Mouse (Mus musculus) G1E (cell line): Measurements from ENCODE around the gene Nav3.

Experiments used
- CTCF ChIP-seq: IDR thresholded peaks from 2 replicates; pipeline ENCODE4 v1.5.1; 2012; ENCODE audit warnings: low read depth, low read length, inconsistent platforms, mixed read lengths
- GATA1 ChIP-seq: IDR thresholded peaks from 2 replicates; pipeline ENCODE4 v1.6.1; 2012; ENCODE audit warnings: borderline replicate concordance, low read length, inconsistent platforms, mixed read lengths
- TAL1 ChIP-seq: conservative IDR thresholded peaks from 2 replicates; pipeline ENCODE4 v1.6.1; 2012; ENCODE audit warnings: low read depth, low read length, inconsistent platforms, mixed read lengths

DNA sequence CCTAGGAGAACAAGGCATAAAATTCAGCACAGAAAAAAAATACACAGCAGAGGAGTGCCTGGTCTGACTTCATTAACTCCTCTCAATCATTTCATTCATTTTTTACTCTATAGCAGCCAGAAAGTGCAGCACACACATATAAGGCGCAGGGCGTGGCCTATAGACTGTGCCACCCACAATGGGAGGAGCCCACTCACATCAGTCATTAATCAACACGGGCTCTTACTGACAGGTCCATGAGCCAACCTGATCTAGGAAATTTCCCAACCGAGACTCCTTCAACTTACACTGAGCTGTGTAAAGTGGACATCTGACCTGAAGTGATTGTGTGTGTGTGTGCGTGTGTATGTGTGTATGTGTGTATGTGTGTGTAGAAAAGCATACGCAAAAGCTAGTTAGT is 286.6 kb downstream of the Nav3 start:
- TF ChIP-seq CTCF (no peak), TAL1 (no peak), GATA1 (no peak)
